Mouse (Mus musculus) kidney, postnatal 36 days (tissue): ENCODE measurements around the gene Mien1.

ENCODE experiments used
- DNase-seq, 2 experiments: peaks; one replicate each; pipeline ENCODE4 v3.0.0; 2021 to 2022; ENCODE audit warnings: mixed read lengths in 2 of 2

Gene Mien1

DNA sequence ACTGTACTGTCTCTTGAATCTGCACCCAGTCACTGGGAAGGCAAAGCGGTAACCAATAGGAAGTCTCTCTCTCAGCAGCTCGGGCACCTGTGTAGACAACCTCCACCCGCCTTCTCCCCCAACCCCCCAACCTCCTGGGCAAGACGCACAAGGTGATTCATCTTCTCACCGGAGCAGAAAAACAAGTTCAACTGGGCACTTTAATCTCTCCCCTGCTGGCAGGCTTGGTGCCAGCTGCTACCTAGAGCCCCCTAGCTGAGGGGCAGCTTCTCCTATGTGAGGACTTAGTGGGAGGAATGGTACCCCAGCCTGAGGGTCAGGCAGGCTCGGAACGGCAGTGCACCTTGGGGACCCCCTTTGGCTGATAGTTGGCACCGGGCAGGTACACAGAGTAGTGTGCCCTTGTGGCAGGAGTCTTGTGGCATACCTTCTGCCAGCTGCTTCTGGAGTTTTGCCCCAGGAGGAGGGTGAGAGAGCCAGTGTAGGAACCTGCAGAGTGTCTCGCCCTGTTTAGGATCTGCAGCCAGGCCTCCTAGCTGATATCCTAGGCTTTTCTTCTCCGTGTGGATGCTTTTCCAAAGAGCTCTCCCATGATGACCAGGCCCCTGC lies 19.7 kb downstream of the Mien1 start:
- peak; percentile 80 to 84 for DNase-seq

DNA sequence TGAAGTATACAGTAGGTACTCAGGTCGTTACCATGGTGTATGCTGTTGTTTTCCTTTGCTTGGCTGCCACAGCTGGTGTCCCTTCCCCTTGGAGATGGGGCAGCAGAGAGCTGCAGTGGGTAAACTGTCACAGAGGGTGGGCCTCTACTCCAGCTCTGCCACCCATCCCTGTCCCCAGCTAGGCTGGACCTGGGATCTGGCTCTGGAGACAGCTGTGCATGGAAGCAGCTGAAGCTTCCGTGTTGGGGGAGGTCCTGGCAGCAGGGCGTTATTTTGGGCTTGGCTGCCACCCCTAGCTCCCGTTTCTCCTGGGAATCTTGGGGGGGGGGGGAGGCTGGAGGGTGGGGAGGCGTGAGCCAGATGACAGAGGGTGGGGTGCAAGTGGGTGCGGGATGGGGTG lies 20.5 kb downstream of the Mien1 start:
- DNase-seq: no peak

DNA sequence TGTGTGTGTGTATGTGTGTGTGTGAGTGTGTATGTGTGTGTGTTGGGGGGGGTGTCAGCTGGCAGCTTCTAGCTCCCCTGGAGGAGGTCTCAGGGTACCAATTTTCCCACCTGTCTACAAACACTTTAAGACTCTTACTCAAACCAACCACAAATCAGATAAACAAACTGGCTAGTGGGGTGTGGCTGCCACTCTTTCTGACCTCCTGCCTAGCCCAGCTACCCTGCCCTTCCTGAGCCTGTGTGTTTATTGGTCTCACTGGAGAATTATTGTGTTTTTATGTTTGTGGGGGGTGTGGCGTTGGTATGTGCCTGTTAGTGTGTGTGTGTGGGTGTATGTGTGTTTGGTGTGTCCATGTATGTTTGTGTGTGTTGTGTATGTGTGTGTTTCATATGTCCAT lies 21.7 kb downstream of the Mien1 start:
- DNase-seq: no peak

DNA sequence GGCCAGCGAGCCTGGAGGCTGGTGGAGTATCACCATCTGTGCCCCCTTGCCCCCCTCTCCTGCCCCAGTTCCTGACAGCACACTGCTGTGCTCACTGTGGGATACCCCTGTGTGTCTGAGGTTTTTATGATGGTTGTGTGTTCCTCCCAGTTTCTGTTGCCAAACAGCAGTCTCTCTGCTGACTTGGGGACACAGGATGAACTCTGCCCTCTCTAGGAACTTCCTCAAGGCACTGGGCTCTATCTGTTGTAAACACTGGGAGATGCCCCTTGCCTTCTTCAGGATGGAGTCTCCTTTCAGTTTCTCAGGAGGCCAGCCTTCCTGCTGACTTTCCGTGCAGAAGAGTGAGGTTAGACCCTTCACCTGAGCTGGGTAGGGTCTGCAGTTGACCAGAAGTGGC lies 24.6 kb downstream of the Mien1 start:
- DNase-seq: peak; percentile 48 to 63

DNA sequence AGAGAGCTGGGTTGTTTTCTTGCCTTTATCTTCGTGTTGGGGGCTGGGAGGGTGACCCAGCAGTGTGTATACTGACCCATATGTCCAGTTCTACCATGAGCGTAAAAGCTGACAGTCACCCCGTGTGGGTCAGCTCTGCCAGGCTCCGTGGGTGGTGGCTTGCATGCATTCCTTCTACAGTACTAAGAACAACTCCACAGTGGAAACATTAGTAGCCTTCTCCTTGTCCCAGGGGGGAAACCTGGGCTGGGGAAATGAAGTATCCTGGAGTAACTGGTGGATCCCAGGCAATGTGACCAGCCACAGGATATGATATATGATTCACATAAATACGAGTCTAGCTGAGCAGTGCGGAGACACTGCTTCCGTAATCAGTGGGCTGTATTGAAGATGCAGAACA lies 25.1 kb downstream of the Mien1 start:
- peak in 1 of 2 experiments; percentile 40 for DNase-seq

DNA sequence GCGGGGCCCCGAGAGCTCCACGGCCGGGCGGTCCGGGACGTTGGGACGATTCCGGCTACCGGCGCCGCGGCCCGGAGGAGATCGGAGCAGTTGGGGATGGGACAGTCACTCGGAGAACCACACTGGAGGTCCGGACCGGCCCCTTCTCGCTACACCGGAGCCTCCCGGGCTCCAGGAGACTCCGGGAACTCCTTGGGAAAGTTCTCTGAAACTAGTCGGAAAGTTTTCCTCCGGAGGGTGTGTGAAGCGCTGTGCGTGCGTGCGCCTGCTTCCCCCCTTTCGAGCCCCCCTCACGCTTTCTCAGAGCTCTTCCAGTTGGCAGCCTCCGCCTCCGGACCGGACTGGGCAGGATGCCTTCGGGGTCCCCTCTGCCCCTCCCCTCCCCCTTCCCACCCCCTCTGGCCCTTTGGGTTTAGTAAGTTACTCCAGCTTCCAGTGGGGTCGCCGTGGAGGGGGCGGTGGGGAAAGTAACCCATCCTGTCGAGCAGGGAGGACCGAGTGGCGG lies 25.9 kb downstream of the Mien1 start:
- DNase-seq: peak in 1 of 2 experiments; percentile 61

DNA sequence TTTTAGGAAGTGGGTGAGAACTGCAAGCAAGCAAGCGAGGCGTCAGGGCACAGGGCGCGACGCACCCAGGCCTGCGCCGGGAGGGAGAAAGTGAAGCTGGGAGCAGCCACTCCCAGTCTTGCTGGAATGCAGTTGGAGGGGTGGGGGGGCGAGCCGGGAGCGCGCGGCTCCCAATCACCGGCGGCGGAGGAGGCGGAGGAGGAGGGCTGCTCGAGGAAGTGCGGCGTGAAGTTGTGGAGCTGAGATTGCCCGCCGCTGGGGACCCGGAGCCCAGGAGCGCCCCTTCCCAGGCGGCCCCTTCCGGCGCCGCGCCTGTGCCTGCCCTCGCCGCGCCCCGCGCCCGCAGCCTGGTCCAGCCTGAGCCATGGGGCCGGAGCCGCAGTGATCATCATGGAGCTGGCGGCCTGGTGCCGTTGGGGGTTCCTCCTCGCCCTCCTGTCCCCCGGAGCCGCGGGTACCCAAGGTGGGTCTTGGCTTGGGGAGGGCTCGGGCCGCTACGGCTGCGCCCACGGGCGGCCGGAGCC lies 26.5 kb downstream of the Mien1 start, which contains the start of gene Erbb2:
Erbb2 (plus strand) TSS at position 198 of the 524 bp plus-strand sequence.
- peak; percentile 90 to 92 for DNase-seq

DNA sequence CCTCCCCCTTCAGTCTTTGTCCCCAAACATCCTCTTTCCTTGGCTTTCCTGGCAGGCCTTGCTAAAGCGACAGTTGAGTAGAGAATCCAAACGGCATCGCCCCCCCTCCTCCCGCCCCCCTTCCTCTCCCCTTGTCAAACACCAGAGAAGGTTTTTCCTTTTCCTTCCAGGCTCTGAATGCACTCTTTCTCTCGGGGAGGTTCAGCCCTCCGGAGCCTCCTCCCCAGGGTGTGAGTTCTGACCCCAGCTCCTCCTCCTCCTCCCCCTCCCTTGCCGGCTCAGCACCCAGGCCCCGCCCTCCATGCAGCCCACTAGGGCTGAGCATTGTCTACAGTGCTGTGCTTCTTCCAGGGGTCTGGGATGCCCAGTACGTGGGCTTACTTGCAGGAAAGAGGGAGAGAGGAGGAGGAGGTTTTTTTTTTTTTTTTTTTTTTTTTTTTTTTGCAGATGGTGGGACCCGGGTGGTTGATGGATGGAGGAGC lies 29.4 kb downstream of the Mien1 start:
- peak; percentile 79 for DNase-seq

DNA sequence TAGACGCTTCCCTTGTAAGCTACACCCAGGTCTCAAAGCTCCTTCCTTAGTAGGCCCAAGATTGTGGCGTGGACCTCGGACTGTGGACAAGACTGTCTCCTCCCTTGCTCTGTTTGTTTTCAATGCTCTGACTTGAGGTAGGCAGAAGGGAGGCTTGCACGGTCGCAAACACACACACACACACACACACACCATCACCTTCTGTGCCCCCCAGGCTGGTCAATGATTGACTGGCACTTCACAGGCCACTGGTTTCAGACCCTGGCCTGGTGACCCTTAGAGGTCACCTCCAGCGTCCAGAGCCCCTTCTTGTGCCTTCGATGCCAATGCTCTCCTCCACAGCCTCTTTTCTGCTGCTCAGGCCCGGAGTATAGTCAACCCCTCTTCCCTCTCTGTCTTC lies 29.9 kb downstream of the Mien1 start:
- DNase-seq: peak; percentile 92 to 93

DNA sequence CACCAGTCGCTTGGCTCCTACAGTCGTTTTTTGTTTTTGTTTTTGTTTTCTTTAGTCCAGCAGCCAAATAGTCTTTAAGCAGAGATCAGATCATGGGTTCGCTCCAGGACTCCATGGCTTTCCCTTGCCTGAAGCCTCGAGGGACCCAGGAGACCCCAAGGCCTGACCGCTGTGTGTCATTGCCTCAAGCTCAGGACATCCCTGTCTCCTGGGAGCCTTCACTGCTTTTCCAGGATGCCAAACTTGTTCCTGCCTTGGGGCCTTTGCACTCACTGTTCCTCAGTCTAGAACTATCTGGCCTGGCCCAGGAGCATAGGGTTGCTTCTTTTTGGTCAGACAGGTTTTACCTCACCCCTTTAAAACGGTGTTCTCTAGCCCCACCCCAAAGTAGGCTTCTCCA lies 32.2 kb downstream of the Mien1 start:
- peak in 1 of 2 experiments; percentile 48 for DNase-seq

DNA sequence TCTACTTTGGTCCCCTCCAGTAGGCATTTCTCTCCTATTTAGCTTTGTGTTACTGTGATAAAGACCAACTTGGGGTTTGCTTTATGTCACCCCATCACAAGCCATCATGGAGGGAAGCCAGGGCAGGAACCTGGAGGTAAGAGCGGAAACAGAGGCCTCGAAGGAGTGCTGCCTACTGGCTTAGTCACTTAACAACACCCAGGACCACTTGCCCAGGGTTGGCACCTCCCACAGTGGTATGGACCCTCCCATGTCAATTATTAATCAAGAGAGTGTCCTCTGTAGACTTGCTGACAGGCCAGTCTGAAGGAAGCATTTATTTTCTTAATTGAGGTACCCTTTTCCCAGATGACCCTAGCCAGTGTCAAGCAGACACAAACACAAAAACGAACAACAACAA lies 38.0 kb downstream of the Mien1 start:
- DNase-seq: peak; percentile 71 to 84

DNA sequence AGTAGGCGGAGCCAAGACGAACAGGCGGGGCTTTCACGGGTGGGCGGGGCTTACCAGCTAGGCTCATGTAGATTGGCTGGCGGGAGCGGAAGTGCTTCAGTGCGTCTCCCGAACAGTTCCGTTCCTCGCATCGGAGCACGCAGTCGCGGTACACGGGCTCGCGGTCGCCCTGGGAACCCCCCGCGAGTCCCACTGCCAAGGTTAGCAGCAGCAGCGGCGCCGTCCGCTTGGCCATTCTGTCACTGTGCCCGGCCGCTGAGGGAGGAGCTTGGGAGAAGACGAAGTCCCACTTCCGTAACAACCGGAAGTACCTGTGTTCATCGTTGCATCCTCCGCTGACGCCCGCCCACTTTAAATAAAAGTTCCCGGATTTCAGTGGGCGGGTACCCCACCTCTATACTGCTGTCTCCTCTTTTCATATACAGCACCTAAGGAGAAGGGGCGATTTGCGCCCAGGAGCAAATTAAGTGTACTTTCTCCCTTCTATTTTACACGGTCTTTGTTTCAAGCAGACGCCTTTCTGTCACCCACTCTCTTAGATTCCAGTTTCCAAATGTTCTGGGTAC lies 38.5 kb downstream of the Mien1 start, which contains the start of gene Pgap3:
Pgap3 (minus strand) TSS at position 330 of the 566 bp plus-strand sequence.
- peak; percentile 90 to 92 for DNase-seq

DNA sequence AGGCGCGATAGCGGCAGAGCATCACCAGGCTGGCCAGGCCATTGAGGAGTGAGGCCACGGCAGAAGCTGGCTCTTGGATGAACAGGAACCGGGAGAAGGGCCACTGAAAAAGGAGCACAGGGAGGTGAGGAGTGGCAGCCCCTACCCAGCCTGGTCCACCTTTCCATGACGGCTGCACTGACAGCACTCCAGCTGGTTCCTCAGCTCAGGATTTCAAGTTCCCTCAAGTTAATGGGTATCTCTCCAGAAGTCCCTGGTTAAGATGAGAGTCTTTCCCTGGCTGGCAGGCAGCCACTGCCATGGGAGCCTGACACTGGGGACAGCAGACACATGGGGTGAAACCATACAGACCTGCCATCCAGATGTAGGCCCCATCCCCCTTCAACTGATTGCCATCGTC lies 40.8 kb downstream of the Mien1 start:
- DNase-seq: no peak

DNA sequence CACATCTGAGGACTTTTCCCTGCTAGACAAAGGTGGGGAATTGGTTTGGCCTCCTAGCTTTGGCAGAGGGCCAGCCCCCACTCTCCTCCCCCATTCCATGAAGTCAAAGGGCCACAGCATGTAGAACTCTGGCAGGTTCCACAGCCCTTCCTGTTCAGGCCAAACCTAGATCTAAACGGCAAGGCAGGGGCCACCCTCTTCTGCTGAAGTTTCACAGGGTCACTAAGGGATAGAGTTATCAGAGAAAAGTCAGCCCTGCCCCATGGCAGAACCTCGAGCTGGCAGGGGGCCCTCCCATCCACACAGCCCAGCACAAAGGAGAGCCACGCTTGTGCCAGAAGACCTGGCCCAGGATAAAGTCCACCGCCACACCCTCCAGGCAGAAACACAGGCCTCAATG lies 43.8 kb downstream of the Mien1 start:
- peak; percentile 79 to 83 for DNase-seq

DNA sequence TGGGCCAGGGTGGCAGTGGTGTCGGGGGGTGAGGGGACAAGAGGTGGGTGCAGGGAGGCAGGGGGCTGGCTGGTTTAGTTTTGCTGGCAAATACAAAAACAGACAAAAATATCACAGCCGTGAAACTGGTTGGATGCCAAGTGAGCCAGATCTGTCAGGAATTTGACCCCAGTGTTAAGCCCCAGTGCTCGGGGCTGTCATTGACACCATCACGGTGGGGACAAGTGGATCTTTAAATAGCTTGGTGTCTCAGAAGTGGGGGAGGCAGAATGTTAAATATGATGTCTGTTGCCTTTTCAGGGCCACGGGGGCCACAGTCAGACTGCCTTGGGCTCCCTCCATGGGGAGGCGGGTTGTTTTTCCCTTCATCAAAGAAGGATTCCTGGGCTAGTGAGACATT lies 44.5 kb downstream of the Mien1 start:
- peak in 1 of 2 experiments; percentile 52 for DNase-seq

DNA sequence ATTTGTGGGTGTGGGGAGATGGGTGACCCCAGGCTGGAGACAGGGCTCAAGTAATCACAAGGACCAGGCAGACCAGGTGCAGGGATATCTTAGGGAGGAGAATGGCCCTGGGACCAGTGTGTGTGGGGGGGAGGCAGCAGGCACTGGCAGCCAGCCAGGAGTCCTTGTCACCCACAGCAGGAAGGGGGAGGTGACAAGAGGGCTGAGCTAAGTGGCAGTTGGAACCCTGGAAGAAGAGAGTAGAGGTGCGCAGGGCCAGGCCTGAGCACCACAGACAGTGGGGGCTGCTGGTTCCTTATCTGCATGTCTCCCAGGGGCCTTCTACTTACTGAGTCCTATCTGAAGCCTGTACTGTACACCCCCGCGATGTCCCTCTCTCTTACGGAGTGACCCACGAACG lies 45.5 kb downstream of the Mien1 start:
- peak in 1 of 2 experiments; percentile 43 for DNase-seq

DNA sequence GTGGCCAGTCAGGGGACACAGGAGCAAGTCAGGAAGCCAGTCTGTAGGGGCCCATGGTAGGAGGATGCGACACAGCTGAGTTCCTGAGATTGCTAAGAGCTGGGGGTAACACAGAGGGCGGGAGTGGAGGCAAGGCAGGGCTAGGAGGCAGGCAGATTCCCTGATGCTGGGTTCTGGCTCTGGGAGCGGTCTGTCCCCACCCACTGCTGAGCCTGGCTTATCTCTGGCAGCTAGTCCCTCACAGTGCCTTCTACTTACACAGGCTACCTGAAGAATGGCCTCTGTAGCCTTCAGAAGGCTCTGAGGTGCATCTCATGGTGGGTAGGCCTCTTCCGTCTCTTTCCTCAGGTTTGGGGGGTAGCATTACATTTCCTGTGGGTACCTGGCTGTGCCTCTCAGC lies 46.1 kb downstream of the Mien1 start:
- DNase-seq: no peak

DNA sequence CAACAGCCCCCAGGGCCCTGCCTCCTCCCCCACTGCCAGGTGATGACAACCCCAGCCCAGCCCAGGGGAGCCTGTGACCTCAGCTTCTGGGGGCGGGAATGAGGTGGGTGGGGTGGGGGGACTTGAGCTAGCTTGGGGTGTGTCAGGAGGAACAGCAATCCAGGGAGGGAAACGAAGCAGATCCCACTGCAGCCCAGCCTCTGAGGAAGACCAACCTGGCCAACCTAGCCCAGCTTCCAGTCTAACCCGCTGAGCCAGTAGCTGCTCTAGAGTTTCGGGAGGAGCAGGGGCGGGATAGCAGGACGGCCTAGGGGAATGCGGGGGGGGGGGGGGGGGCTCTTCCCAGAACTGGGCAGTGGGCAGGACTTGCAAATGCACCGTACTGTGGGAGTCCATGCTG lies 46.8 kb downstream of the Mien1 start:
- DNase-seq: no peak

DNA sequence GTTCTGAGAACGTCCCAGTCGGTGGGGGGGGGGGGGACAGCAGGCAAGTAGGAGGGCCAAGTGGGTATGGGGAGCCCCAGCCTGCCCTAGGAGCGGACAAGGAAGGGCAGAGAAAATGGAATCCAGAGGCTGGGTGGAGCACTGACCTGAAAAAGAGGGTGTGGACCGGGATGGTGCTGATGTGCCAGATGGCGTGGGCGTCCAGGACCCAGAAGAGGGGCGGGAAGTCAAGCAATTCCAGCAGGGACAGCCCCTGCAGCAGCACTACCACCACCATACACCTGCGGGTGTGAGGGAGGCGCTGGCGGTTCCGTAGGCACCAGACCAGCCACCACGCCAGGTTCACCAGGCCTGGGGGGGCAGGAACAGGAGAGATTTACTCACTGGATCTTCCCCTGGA lies 48.6 kb downstream of the Mien1 start:
- DNase-seq: no peak

DNA sequence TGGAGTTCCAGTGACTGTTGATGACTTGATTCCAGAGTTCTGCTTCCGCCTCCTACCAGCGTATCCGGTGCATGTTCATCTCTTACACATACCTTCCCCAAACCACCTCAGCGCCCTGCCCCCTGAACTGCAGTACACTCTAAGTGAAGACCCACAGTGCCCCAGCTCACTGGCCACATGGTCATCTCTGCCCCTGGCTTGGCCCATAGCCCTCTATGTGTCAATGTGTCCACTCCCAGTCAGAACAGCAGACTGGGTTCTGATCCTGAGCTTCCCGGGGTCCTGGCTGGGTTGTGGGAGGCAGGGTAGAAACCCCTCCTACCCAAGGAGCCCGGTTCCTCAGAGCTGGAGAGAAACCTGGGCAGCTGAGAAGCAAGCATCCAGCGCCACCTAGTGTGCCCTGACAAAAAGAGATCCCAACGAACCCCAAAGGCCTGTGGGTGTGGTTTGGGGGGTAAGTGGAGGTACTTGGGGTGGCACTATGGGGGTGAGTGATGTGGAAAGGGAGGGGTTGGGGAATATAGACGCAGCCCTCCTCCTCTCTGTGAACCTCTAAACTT lies 49.5 kb downstream of the Mien1 start:
- peak; percentile 63 to 82 for DNase-seq

DNA sequence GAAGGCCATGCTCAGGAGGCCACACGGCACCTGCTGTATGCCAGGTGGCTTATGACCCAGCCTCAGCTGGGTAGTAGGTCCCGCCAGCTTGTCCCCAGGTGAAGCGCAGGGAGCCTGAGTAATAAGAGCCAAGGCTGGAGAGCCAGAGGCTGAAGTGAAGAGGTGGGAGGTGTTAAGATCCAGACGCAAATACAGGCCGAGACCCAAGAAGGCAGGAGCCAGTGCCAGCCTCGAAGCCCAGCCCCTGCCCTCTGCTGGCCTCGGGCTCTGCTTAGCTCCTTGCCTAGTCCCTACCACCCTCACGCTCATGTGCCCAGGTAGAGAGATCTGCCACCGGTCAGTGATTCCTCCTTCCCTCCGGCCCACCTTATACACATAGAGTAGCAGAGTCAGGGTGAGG lies 50.5 kb downstream of the Mien1 start:
- DNase-seq: no peak
